Mouse (Mus musculus): ENCODE results near the gene Asna1.

Asna1 gene

DNA sequence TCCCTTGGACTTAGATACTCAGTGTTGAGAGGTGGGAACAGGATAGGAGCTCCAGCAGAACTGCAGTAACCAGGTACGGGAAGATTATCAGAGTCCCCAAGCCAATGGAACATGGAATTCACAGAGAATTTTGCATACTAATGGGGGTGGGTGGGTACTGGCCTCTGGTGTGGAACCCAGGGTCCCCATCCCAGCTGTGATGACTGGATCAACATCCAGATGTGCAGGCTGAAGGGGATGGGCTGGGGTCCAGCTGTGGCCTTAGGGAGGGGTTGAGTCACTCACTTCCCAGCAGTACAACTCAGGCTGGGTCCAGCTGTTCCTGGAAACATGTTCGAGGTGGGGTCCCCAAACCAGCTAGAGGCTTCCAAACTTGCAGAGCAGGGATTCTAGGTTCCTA, 37.2 kb downstream of the Asna1 start:
- no peak for DNase-seq

- no peak for DNase-seq
These were observed 37.7 kb downstream of the Asna1 start for GRCm38 (mm10) chr8:84987388-84987787.

DNA sequence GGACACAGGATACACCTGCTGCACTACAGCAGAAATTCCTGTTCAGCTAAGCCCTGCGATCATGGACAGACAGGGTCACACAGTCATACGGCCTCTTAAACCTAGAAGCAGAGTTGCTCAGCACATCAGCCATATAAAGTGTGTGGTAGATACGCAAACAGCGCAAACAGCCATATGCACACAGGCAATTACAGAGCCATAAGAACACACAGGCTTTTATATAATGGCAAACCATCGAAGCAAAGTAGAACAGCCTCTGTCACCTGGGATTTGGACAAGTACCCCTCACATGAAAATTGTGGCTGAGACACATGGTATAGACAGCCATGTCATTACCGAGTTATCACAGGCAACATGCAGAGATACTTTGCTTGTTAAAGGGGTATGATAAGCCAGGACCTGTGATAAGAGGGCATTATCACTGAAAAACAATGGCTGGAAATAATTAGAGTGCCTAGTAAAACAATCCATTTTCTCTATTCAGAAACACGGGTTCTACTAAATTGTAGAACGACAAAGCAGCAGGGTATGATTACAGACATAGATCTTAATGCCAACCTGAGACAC, 38.6 kb downstream of the Asna1 start:
- no peak for DNase-seq

- peak; percentile 97 for DNase-seq
These were observed 39.2 kb downstream of the Asna1 start for GRCm38 (mm10) chr8:84985684-84986378.

DNA sequence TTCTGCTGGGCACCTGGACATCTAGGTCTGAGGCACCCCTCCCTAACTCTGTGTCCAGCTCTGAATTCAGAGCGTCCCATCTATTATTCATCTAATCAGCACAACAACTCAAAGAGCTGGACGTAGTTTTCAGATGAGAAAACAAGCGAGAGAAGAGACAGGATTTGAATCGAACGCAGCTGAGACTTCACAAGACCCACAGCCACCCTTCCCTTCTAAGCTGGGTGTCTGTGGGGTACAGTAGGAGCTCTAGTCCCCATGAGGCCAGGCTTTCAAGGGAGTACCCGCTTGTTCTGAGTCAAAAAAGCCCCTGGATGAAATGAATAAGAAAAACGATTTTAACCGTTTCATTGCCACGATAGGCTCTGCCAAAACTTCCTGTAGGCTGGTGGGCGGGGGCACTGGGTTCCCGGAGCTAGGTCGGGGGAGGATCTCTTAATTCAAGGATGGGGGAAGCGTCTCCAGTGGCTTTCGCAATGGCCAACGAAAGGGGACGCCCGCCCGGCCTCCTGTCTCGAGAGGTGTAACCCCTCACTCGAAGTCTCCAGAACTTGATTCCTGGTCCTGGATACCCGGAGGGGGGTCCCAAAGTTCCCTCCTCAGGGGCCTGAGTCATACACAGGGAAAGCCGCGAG, 39.9 kb downstream of the Asna1 start:
- DNase-seq, result peak; percentile 63

- DNase-seq, result peak; percentile 85
These were observed 40.6 kb downstream of the Asna1 start for GRCm38 (mm10) chr8:84984294-84985048.

DNA sequence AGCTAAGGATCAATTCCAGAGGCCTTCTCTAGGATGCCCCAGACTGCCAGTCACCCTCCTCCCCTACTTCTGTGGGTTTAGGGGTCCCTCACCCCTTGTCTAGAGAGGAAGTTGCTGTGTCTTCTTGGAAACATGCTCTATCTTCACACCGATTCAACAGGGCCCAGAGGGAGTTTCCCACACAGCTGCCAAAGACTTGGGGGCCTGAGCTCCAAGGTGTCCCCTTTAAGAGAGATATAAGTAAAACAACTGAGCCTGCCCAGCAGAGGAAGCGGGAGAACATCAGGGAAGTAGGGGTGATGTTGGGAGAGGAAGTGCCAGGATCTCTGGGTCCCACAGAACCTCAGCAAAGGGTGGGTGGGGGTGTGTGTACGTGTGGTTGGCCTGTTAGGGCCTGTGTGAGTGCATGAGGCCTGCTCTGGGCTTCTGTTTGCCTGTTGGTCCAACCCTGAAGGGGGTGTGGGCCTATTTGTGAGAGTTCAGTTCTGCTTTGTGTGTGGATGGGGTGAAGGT, 42.5 kb downstream of the Asna1 start:
- peak; percentile 50 for DNase-seq

GRCm38 (mm10) chr8:84981644-84982498, 43.2 kb downstream of the Asna1 start:
- DNase-seq, result peak; percentile 84

- DNase-seq, result peak; percentile 95
These were observed 44.3 kb downstream of the Asna1 start for GRCm38 (mm10) chr8:84980622-84981358.

GRCm38 (mm10) chr8:84979599-84980421, 45.3 kb downstream of the Asna1 start:
- DNase-seq, result peak; percentile 98

DNA sequence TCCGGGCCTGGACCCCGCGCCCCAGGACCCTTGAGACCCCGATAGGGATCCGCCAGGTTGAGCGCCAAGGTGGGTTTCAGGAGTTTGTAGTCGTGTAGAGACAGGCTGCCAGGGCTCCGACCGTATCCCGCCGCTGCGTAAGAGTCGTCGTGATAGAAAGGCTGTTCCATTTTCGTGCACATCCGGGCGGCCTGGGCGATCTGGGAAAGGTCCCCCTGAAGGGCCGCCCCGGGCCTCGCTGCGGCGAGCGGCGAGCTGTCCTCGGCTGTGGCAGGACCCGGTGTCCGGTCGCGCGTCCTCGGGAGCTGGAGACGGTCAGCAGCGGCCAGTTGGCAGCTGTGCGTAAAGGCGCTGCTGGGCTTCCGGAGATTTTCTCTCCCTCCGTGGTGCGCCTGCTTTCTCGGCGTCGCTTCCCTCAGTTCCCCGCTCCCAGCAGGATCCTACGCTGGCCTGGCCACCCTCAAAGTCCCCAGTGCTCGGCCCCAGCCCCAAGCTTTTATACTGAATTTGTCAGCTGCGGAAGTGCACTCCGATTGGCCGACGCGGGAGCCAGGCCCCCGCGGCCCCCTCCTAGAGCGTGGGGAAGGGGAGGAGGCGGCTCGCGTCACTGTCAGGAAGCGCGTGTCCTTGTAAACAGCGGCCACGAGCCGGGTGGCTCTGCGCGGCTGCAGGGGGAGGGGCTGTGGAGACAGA, 46.7 kb downstream of the Asna1 start, which contains the start of gene Junb:
Gene Junb (minus strand): TSS at position 471 of the 693 bp plus-strand sequence.
- peak; percentile 98 for DNase-seq

DNA sequence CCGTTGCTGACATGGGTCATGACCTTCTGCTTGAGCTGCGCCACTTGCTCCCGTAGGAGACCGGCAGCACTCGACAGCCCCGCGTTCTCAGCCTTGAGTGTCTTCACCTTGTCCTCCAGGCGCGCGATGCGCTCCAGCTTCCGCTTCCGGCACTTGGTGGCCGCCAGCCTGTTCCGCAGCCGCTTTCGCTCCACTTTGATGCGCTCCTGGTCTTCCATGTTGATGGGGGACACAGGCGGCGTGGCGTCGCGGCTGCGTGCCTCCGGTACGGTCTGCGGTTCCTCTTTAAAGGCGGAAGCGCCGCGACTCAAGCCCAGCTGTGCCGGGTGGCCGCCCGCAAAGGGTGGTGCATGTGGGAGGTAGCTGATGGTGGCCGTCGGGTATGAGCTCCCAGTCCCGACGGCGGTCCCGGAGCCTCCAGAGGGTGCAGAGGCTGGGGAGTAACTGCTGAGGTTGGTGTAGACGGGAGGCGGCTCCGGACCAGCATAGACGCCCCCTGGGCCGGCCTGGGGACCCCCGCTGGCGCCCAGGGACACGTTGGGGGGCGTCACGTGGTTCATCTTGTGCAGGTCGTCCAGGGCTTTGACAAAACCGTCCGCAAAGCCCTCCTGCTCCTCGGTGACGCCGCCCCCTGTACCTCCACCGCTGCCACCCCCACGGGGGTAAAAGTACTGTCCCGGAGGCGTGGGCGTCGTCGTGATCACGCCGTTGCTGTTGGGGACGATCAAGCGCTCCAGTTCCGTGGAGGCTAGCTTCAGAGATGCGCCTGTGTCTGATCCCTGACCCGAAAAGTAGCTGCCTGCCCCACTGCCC, 47.4 kb downstream of the Asna1 start:
- DNase-seq, result peak; percentile 82

- DNase-seq, result no peak
These were observed 48.2 kb downstream of the Asna1 start for GRCm38 (mm10) chr8:84976763-84977434.

DNA sequence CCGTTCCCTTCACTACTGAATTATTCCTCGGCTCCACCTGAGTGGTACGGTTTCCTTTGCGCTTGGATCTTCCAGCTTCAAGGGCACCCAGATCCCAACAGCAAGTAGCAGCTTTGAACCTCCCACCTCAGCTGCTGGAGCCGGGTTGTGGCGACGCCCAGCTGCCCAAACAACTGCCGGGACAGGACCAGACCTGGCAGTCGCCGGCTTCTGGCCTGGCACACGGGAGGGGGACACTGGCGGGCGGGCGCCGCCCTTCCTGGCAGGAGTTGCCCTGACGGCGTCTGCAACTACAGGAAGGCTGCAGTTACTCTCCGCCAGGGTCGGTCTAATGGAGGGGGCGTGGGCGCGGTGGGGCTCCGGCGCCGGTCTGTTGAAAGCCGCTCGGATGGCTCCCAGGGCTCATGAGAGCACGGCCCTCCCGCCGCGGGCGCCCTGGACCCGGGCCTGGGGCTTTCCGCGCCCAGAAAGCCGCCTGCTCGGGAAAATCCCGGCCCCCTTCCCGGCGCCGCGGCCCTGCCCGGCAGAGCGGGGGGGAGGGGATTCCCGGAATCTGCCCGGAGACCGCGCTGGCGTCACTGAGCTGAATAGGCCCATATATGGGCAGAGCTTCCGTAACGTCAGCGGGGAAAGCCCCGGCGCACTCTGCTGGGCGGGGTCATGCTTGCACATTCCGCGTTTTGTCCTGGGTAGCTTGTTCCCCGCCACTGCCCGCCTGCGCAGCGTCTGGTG, 48.9 kb downstream of the Asna1 start:
- peak; percentile 98 for DNase-seq

GRCm38 (mm10) chr8:84975434-84975833, 49.6 kb downstream of the Asna1 start:
- peak; percentile 84 for DNase-seq

- no peak for DNase-seq
These were observed 50.4 kb downstream of the Asna1 start for GRCm38 (mm10) chr8:84974543-84975142.
